Mouse (Mus musculus): Measurements from ENCODE around the gene Atp5f1.

The Atp5f1 gene

GRCm38 (mm10) chr3:105899394-105900147 is 60.3 kb downstream of the Atp5f1 start:
- peak; percentile 93 for DNase-seq (ENCODE audit: low read depth)

- DNase-seq (ENCODE audit: low read depth) = no peak
These were observed 61.0 kb downstream of the Atp5f1 start for GRCm38 (mm10) chr3:105898861-105899260.

- no peak for DNase-seq (ENCODE audit: low read depth)
These were observed 61.6 kb downstream of the Atp5f1 start for GRCm38 (mm10) chr3:105898325-105898724.

GRCm38 (mm10) chr3:105896811-105897210 is 63.1 kb downstream of the Atp5f1 start:
- no peak for DNase-seq (ENCODE audit: low read depth)

GRCm38 (mm10) chr3:105894601-105895592 is 65.0 kb downstream of the Atp5f1 start:
- DNase-seq (ENCODE audit: low read depth) = peak; percentile 91

- DNase-seq (ENCODE audit: low read depth) = no peak
These were observed 65.9 kb downstream of the Atp5f1 start for GRCm38 (mm10) chr3:105893941-105894391.

Data from naive thymus-derived CD4-positive, alpha-beta T cell, adult 2 months (primary cell).